Mouse (Mus musculus): ENCODE measurements at regions not wholly inside any gene's neighbourhood (a gene's known extent, or its start where the extent isn't known, plus 50 kb on each side); places are given as distances from the start of the nearest gene placed in this dataset.

GRCm38 (mm10) chr16:25083729-25084128 is 202.9 kb upstream of the Tprg start:
- Histone ChIP-seq H3K4me1 (ENCODE audit: control insufficient read depth in 1 of 2, insufficient read depth in 2 of 2, low read length in 2 of 2) (no peaks in the 10 kb centered on the region), H3K36me3 (ENCODE audit: control insufficient read depth in 1 of 2, insufficient read depth in 2 of 2, low read length in 2 of 2) (no peaks in the 10 kb centered on the region), H3K4me3 (ENCODE audit: control insufficient read depth in 1 of 2, insufficient read depth in 1 of 2, low read depth in 2 of 2, low read length in 2 of 2) (no peak overlapping the region), H3K9ac (ENCODE audit: control insufficient read depth, low read depth, low read length, poor library complexity, severe bottlenecking) (no peak overlapping the region), H3K79me2 (ENCODE audit: control insufficient read depth, insufficient read depth, low read length, poor library complexity) (no peaks in the 10 kb centered on the region), H3K27ac (ENCODE audit: control insufficient read depth, low read depth, low read length) (no peak overlapping the region), H3K9me3 (replicated peaks; ENCODE audit: insufficient read depth, low read length) (no peaks in the 10 kb centered on the region), H3K27me3 (ENCODE audit: control insufficient read depth in 1 of 2, insufficient read depth in 2 of 2, low read length in 2 of 2) (no peaks in the 10 kb centered on the region)
- TF ChIP-seq ZKSCAN1 (IDR thresholded peaks at IDR 0.05; ENCODE audit: low read depth, low read length), result no peak
- TF ChIP-seq GATA1 (IDR thresholded peaks at IDR 0.05; ENCODE audit: low read depth, low read length), result no peak
- TF ChIP-seq RAD21 (IDR thresholded peaks at IDR 0.05; ENCODE audit: low read depth, low read length), result no peak
- no peak for TF ChIP-seq EP300 (IDR thresholded peaks at IDR 0.05; ENCODE audit: low read depth in 1 of 2, low read length in 2 of 2)
- TF ChIP-seq NRF1 (IDR thresholded peaks at IDR 0.05; ENCODE audit: insufficient read depth, low read depth, low read length, poor library complexity, severe bottlenecking), result no peak
- no peak for TF ChIP-seq KAT2A (conservative IDR thresholded peaks at IDR 0.05; ENCODE audit: low read depth, low read length)
- TF ChIP-seq ZC3H11A (IDR thresholded peaks at IDR 0.05; ENCODE audit: low read depth, low read length), result no peak
- no peak for TF ChIP-seq ELF1 (IDR thresholded peaks at IDR 0.05; ENCODE audit: low read depth, low read length)
- no peak for TF ChIP-seq TCF12 (IDR thresholded peaks at IDR 0.05; ENCODE audit: low read depth, low read length)
- no peak for TF ChIP-seq TAL1 (IDR thresholded peaks at IDR 0.05; ENCODE audit: low read length)
- TF ChIP-seq MAFK (IDR thresholded peaks at IDR 0.05; ENCODE audit: borderline replicate concordance, low read depth, low read length), result no peak
- no peak for TF ChIP-seq CHD1 (IDR thresholded peaks at IDR 0.05; ENCODE audit: low read depth, low read length)
- TF ChIP-seq USF1 (IDR thresholded peaks at IDR 0.05; ENCODE audit: low read depth, low read length), result no peak
- no peak for TF ChIP-seq GABPA (IDR thresholded peaks at IDR 0.05; ENCODE audit: low read depth, low read length)
- TF ChIP-seq BHLHE40 (IDR thresholded peaks at IDR 0.05; ENCODE audit: borderline replicate concordance, low read depth, low read length), result no peak
- TF ChIP-seq HCFC1 (IDR thresholded peaks at IDR 0.05; ENCODE audit: low read depth, low read length), result no peak
- TF ChIP-seq ZMIZ1 (IDR thresholded peaks at IDR 0.05; ENCODE audit: low read depth, low read length), result no peak
- peak; percentile 8 for DNase-seq (ENCODE audit: low read depth, low spot score)

GRCm38 (mm10) chr16:25087741-25088648 is 198.6 kb upstream of the Tprg start:
- Histone ChIP-seq H3K4me1 (ENCODE audit: control insufficient read depth in 1 of 2, insufficient read depth in 2 of 2, low read length in 2 of 2) (no peaks in the 10 kb centered on the region), H3K27me3 (ENCODE audit: control insufficient read depth in 1 of 2, insufficient read depth in 2 of 2, low read length in 2 of 2) (no peaks in the 10 kb centered on the region), H3K9me3 (replicated peaks; ENCODE audit: insufficient read depth, low read length) (no peaks in the 10 kb centered on the region), H3K36me3 (ENCODE audit: control insufficient read depth in 1 of 2, insufficient read depth in 2 of 2, low read length in 2 of 2) (no peaks in the 10 kb centered on the region), H3K27ac (ENCODE audit: control insufficient read depth, low read depth, low read length) (no peak overlapping the region), H3K79me2 (ENCODE audit: control insufficient read depth, insufficient read depth, low read length, poor library complexity) (no peaks in the 10 kb centered on the region), H3K4me3 (ENCODE audit: control insufficient read depth in 1 of 2, insufficient read depth in 1 of 2, low read depth in 2 of 2, low read length in 2 of 2) (no peak overlapping the region), H3K9ac (ENCODE audit: control insufficient read depth, low read depth, low read length, poor library complexity, severe bottlenecking) (no peak overlapping the region)
- DNase-seq (ENCODE audit: low read depth, low spot score), result no peak
- no peak for TF ChIP-seq GABPA (IDR thresholded peaks at IDR 0.05; ENCODE audit: low read depth, low read length)
- no peak for TF ChIP-seq KAT2A (conservative IDR thresholded peaks at IDR 0.05; ENCODE audit: low read depth, low read length)
